Mouse (Mus musculus): Measurements from ENCODE around the gene Trim13. TPM values are rescaled to one million over a fixed set of nuclear protein-coding genes. Genes with fewer than 3 reads are reported as not detected.
A peak's percentile ranks its signal among the peaks of the same experiment; 100 is the strongest.

Gene Trim13
- polyA plus RNA-seq, 1 experiment: 8.7 TPM

GRCm38 (mm10) chr14:61571366-61571765 is 26.7 kb upstream of the Trim13 start:
- 10% methylated on average over 4 of the region's 4 CpGs for WGBS
- TF ChIP-seq CTCF (IDR thresholded peaks at IDR 0.05; ENCODE audit: control insufficient read depth, insufficient read depth, low read length) (peak; percentile 98), POLR2A (IDR thresholded peaks at IDR 0.05; ENCODE audit: borderline replicate concordance, control insufficient read depth, low read depth, low read length) (no peak)
- Histone ChIP-seq H3K27ac (ENCODE audit: control insufficient read depth, insufficient read depth, low read depth, low read length, poor library complexity) (no peak overlapping the region), H3K4me3 (replicated peaks; ENCODE audit: control insufficient read depth, low read depth, low read length) (no peak overlapping the region), H3K4me1 (ENCODE audit: control insufficient read depth, insufficient read depth, low read length) (no peaks in the 10 kb centered on the region)

- Histone ChIP-seq H3K4me3 (replicated peaks; ENCODE audit: control insufficient read depth, low read depth, low read length) (no peak overlapping the region), H3K27ac (ENCODE audit: control insufficient read depth, insufficient read depth, low read depth, low read length, poor library complexity) (no peak overlapping the region), H3K4me1 (ENCODE audit: control insufficient read depth, insufficient read depth, low read length) (no peaks in the 10 kb centered on the region)
- TF ChIP-seq CTCF (IDR thresholded peaks at IDR 0.05; ENCODE audit: control insufficient read depth, insufficient read depth, low read length) (no peak), POLR2A (IDR thresholded peaks at IDR 0.05; ENCODE audit: borderline replicate concordance, control insufficient read depth, low read depth, low read length) (no peak)
- 74% methylated on average over 2 of the region's 2 CpGs for WGBS
Measured at GRCm38 (mm10) chr14:61572131-61572530, 25.9 kb upstream of the Trim13 start.

- TF ChIP-seq POLR2A (IDR thresholded peaks at IDR 0.05; ENCODE audit: borderline replicate concordance, control insufficient read depth, low read depth, low read length): no peak
- no peak for TF ChIP-seq CTCF (IDR thresholded peaks at IDR 0.05; ENCODE audit: control insufficient read depth, insufficient read depth, low read length)
- Histone ChIP-seq H3K4me1 (ENCODE audit: control insufficient read depth, insufficient read depth, low read length) (no peaks in the 10 kb centered on the region), H3K27ac (ENCODE audit: control insufficient read depth, insufficient read depth, low read depth, low read length, poor library complexity) (no peak overlapping the region), H3K4me3 (replicated peaks; ENCODE audit: control insufficient read depth, low read depth, low read length) (no peak overlapping the region)
- WGBS: 86% methylated on average over 10 of the region's 10 CpGs
Measured at GRCm38 (mm10) chr14:61575066-61575465, 23.0 kb upstream of the Trim13 start.

GRCm38 (mm10) chr14:61575941-61576340 is 22.1 kb upstream of the Trim13 start:
- WGBS: 85% methylated on average over 8 of the region's 8 CpGs
- TF ChIP-seq POLR2A (IDR thresholded peaks at IDR 0.05; ENCODE audit: borderline replicate concordance, control insufficient read depth, low read depth, low read length) (no peak), CTCF (IDR thresholded peaks at IDR 0.05; ENCODE audit: control insufficient read depth, insufficient read depth, low read length) (no peak)
- Histone ChIP-seq H3K4me1 (ENCODE audit: control insufficient read depth, insufficient read depth, low read length) (no peaks in the 10 kb centered on the region), H3K4me3 (replicated peaks; ENCODE audit: control insufficient read depth, low read depth, low read length) (no peak overlapping the region), H3K27ac (ENCODE audit: control insufficient read depth, insufficient read depth, low read depth, low read length, poor library complexity) (no peak overlapping the region)

- Histone ChIP-seq H3K4me1 (ENCODE audit: control insufficient read depth, insufficient read depth, low read length) (peaks cover 5% of the 10 kb centered on the region), H3K4me3 (replicated peaks; ENCODE audit: control insufficient read depth, low read depth, low read length) (no peak overlapping the region), H3K27ac (ENCODE audit: control insufficient read depth, insufficient read depth, low read depth, low read length, poor library complexity) (no peak overlapping the region)
- WGBS: 8% methylated on average over 4 of the region's 4 CpGs
- TF ChIP-seq CTCF (IDR thresholded peaks at IDR 0.05; ENCODE audit: control insufficient read depth, insufficient read depth, low read length) (no peak), POLR2A (IDR thresholded peaks at IDR 0.05; ENCODE audit: borderline replicate concordance, control insufficient read depth, low read depth, low read length) (no peak)
Measured at GRCm38 (mm10) chr14:61589288-61590065, 8.6 kb upstream of the Trim13 start.

- Histone ChIP-seq H3K27ac (ENCODE audit: control insufficient read depth, insufficient read depth, low read depth, low read length, poor library complexity) (no peak overlapping the region), H3K4me3 (replicated peaks; ENCODE audit: control insufficient read depth, low read depth, low read length) (no peak overlapping the region), H3K4me1 (ENCODE audit: control insufficient read depth, insufficient read depth, low read length) (peaks cover under 1% of the 10 kb centered on the region; the same call in 1 of the 2 replicates)
- 71% methylated on average over 9 of the region's 9 CpGs for WGBS
- no peak for TF ChIP-seq CTCF (IDR thresholded peaks at IDR 0.05; ENCODE audit: control insufficient read depth, insufficient read depth, low read length)
- no peak for TF ChIP-seq POLR2A (IDR thresholded peaks at IDR 0.05; ENCODE audit: borderline replicate concordance, control insufficient read depth, low read depth, low read length)
Measured at GRCm38 (mm10) chr14:61596719-61597426, 1.2 kb upstream of the Trim13 start.

- H3K4me3 ChIP-seq (replicated peaks; ENCODE audit: control insufficient read depth, low read depth, low read length): peak overlapping the region; percentile 67
- H3K4me1 ChIP-seq (ENCODE audit: control insufficient read depth, insufficient read depth, low read length): peaks cover 2% of the 10 kb centered on the region; the same call in 1 of the 2 replicates
- WGBS: 3% methylated on average over 44 of the region's 44 CpGs
- peak; percentile 53; the same call in 1 of the 2 replicates for TF ChIP-seq POLR2A (IDR thresholded peaks at IDR 0.05; ENCODE audit: borderline replicate concordance, control insufficient read depth, low read depth, low read length)
- no peak for TF ChIP-seq CTCF (IDR thresholded peaks at IDR 0.05; ENCODE audit: control insufficient read depth, insufficient read depth, low read length)
- peak overlapping the region; percentile 69; the same call in 1 of the 2 replicates for H3K27ac ChIP-seq (ENCODE audit: control insufficient read depth, insufficient read depth, low read depth, low read length, poor library complexity)
Measured at GRCm38 (mm10) chr14:61599057-61599806, 1.2 kb downstream of the Trim13 start.

- Histone ChIP-seq H3K27ac (ENCODE audit: control insufficient read depth, insufficient read depth, low read depth, low read length, poor library complexity) (no peak overlapping the region), H3K4me1 (ENCODE audit: control insufficient read depth, insufficient read depth, low read length) (peaks cover 2% of the 10 kb centered on the region; the same call in 1 of the 2 replicates), H3K4me3 (replicated peaks; ENCODE audit: control insufficient read depth, low read depth, low read length) (no peak overlapping the region)
- TF ChIP-seq POLR2A (IDR thresholded peaks at IDR 0.05; ENCODE audit: borderline replicate concordance, control insufficient read depth, low read depth, low read length): no peak
- no peak for TF ChIP-seq CTCF (IDR thresholded peaks at IDR 0.05; ENCODE audit: control insufficient read depth, insufficient read depth, low read length)
- 65% methylated on average over 9 of the region's 9 CpGs for WGBS
Measured at GRCm38 (mm10) chr14:61601348-61601747, 3.3 kb downstream of the Trim13 start.
